Mouse (Mus musculus): Measurements from ENCODE around the gene Ip6k1.

The Ip6k1 gene

GRCm38 (mm10) chr9:108032126-108032525, 29.8 kb downstream of the Ip6k1 start:
- no peak for DNase-seq (ENCODE audit: low read depth)

GRCm38 (mm10) chr9:108035331-108036156, 33.2 kb downstream of the Ip6k1 start:
- DNase-seq (ENCODE audit: low read depth), result peak; percentile 45

- no peak for DNase-seq (ENCODE audit: low read depth)
Observed at GRCm38 (mm10) chr9:108044751-108045492, 42.6 kb downstream of the Ip6k1 start.

- DNase-seq (ENCODE audit: low read depth), result no peak
Observed at GRCm38 (mm10) chr9:108046582-108046981, 44.3 kb downstream of the Ip6k1 start.

GRCm38 (mm10) chr9:108047601-108048565, 45.6 kb downstream of the Ip6k1 start:
- peak; percentile 28 for DNase-seq (ENCODE audit: low read depth)

GRCm38 (mm10) chr9:108048566-108048955, 46.3 kb downstream of the Ip6k1 start:
- no peak for DNase-seq (ENCODE audit: low read depth)

GRCm38 (mm10) chr9:108049016-108049455, 46.7 kb downstream of the Ip6k1 start, which contains the start of gene Gmppb:
Gene Gmppb (plus strand): TSS chr9:108049242.
- DNase-seq (ENCODE audit: low read depth), result peak; percentile 97

GRCm38 (mm10) chr9:108049561-108050251, 47.4 kb downstream of the Ip6k1 start:
- DNase-seq (ENCODE audit: low read depth), result peak; percentile 28

- no peak for DNase-seq (ENCODE audit: low read depth)
Observed at GRCm38 (mm10) chr9:108051184-108051930, 49.1 kb downstream of the Ip6k1 start.

GRCm38 (mm10) chr9:108051931-108052220, 49.6 kb downstream of the Ip6k1 start:
- DNase-seq (ENCODE audit: low read depth), result no peak

- DNase-seq (ENCODE audit: low read depth), result peak; percentile 27
Observed at GRCm38 (mm10) chr9:108052411-108052810, 50.1 kb downstream of the Ip6k1 start.

GRCm38 (mm10) chr9:108052885-108053664, 50.8 kb downstream of the Ip6k1 start, which contains the start of gene Amigo3:
Gene Amigo3 (plus strand): TSS chr9:108053159.
- DNase-seq (ENCODE audit: low read depth), result peak; percentile 97

- no peak for DNase-seq (ENCODE audit: low read depth)
Observed at GRCm38 (mm10) chr9:108053665-108054225, 51.4 kb downstream of the Ip6k1 start.

GRCm38 (mm10) chr9:108054331-108055040, 52.2 kb downstream of the Ip6k1 start:
- DNase-seq (ENCODE audit: low read depth), result no peak

GRCm38 (mm10) chr9:108055061-108055460, 52.8 kb downstream of the Ip6k1 start:
- DNase-seq (ENCODE audit: low read depth), result no peak

- DNase-seq (ENCODE audit: low read depth), result no peak
Observed at GRCm38 (mm10) chr9:108055661-108056237, 53.4 kb downstream of the Ip6k1 start.

GRCm38 (mm10) chr9:108056361-108057261, 54.3 kb downstream of the Ip6k1 start:
- DNase-seq (ENCODE audit: low read depth), result no peak

GRCm38 (mm10) chr9:108057262-108057562, 54.9 kb downstream of the Ip6k1 start:
- DNase-seq (ENCODE audit: low read depth), result no peak
